Mouse (Mus musculus) induced T-regulatory cell, adult 2 months (primary cell): ENCODE measurements around the gene Olfr1093.

Experiments
- DNase-seq: peaks from one replicate; pipeline ENCODE4 v3.0.0-alpha.2; 2012; ENCODE audit warnings: low read depth

The Olfr1093 gene

GRCm38 (mm10) chr2:86782179-86782578, at the start of gene Olfr1093:
Olfr1093 (plus strand) TSS chr2:86782479.
- DNase-seq, result no peak

GRCm38 (mm10) chr2:86733601-86734000, 48.7 kb upstream of the Olfr1093 start, which contains the start of gene Olfr1089:
Olfr1089 (minus strand) TSS chr2:86733701.
- DNase-seq, result no peak

GRCm38 (mm10) chr2:86758893-86759292, 23.4 kb upstream of the Olfr1093 start, which contains the start of gene Olfr1090:
Olfr1090 (minus strand) TSS chr2:86758993.
- DNase-seq, result no peak

GRCm38 (mm10) chr2:86761050-86761449, 21.2 kb upstream of the Olfr1093 start:
- no peak for DNase-seq

GRCm38 (mm10) chr2:86809918-86810317, 27.6 kb downstream of the Olfr1093 start, which contains the start of gene Olfr141:
Olfr141 (minus strand) TSS chr2:86810018.
- DNase-seq, result no peak

GRCm38 (mm10) chr2:86824363-86824762, 42.1 kb downstream of the Olfr1093 start, which contains the start of gene Olfr1094:
Olfr1094 (plus strand) TSS chr2:86824663.
- no peak for DNase-seq
